Mouse (Mus musculus): ENCODE measurements around the gene Ap2a1. TPM values are rescaled to one million over a fixed set of nuclear protein-coding genes. Genes with fewer than 3 reads are reported as not detected.
"Not testable (repeated sequence)": the region's sequence is repeated elsewhere in the genome, so short reads cannot be mapped to it uniquely, and the experiment has no call there.

Ap2a1 gene
- total RNA-seq, 4 experiments from 2014 or later, result 274 to 323 (median 303) TPM

DNA sequence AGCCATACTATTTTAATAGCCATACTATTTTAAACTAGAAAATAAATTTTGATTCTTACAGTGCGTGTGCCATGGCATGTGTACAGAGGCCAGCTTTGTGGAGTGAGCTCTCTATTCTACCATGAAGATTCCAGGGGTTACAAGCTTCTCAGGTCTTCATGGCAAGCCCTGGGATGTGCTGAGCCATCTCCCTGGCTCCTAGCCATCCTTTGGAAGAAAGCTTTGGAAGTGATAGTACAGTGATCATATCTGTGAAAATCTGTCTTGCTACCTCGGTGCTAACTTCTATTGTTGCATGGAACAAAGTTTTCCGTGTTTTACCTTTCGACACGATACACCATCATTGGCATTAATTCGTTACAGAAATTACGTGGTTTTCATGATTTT, 34.1 kb downstream of the Ap2a1 start:
- no peak for DNase-seq (ENCODE audit: low spot score in 2 of 2)

DNA sequence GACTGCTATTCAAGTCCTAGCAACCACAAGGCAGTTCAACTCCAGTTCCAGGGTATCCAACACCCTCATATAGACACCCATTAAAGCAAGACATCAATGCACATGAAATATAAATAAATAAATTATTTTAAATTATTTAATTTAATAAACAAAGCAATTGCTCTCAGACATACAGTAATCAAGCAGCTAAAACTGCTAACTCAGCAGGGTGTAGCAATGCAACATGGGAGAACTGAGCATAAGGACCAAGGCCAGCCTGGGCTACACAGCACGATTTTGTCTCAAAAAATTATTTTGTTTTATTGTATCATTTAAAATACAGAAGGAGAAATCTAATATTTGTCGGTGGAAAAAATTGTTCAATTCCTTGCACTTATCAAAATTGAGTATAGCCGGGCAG, 35.1 kb downstream of the Ap2a1 start:
- DNase-seq (ENCODE audit: low spot score in 2 of 2), result no peak

DNA sequence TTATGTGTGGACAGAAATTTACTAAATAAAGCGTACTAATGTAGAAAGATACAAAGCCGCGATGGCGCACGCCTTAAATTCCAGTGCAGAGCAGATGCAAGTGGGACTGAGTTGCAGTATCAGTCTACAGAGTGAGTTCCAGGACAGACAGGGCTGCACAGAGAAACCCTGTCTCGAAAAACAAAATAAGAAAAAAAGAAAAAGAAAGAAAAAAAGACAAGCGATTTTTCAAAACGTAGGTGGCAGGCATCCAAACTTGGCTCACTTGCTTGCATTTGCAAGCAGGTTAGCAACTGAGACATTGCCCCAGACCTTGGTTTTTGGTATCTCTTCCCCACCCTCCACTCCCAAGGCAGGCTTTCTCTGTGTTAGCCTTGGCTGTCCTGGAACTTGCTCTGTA, 36.1 kb downstream of the Ap2a1 start:
- no peak for DNase-seq (ENCODE audit: low spot score in 2 of 2)

DNA sequence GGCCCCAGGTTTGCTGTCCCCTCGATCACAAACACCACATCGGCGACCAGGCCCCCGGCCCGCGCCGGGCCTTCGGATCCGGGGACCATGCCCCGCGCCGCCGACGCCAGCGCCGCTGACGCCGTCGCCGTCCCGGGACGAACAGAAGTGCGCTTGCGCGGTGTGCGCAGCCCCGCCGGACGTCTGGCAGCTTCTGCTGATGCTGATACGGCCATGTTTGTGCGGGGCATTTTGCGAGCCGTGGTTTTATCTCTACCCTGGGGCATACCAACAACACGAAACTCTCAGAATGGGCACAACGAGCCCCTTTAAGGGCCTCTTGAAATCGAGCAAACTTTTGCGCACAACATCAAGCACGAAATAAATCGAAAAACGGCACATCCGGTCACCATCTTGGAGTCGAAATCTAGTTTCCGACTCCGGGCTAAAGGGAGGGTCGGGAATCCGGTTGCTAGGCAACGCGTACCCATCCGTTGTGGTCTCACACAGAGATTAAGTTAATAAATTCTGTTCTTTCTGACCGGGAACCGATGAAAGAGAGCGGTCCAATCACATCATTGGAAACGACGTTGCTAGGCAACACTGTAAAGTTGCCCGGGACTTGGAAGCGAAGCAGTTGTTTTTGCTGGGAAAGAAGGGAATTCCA, 36.9 kb downstream of the Ap2a1 start, which contains the start of gene Med25:
Gene Med25 (minus strand): TSS at position 437 of the 646 bp plus-strand sequence.
- peak; percentile 96 to 97 for DNase-seq (ENCODE audit: low spot score in 2 of 2)

DNA sequence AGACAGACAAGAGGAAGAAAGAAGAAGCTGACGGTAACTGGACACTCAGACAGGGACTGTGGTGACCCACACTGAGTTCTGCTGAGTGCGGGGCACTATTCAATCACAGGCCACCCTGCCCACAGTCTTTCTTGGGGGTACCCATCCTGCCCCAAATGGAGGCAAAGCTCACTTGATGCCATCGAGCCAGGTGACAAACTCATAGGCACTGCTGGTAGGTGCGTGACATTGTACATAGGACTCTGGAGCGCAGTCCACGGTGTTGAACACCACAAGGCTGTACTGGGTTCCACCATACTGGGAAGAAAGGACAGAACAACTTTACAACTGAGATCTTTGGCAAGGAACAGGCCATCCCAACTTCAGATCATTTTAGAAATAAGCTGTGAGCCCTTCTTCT, 37.7 kb downstream of the Ap2a1 start:
- no peak for DNase-seq (ENCODE audit: low spot score in 2 of 2)

DNA sequence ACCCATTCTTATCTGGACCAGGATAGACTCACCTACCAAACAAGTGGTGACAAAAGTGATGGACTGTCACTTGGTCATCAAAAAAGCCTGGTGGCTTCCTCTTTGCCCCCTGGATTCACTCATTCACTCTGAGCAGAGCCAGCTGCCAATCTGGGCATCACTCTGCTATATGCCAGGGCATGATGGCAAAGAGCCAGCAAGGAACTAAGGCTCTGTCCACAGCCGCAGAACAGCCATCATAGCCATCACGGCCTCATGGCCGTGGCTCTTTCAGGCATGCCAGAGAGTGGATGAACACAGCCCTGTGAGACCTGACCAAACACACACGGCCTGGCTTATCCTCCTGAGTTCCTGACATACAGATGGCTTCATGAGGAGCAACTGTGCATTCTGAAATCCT, 38.6 kb downstream of the Ap2a1 start:
- no peak for DNase-seq (ENCODE audit: low spot score in 2 of 2)

DNA sequence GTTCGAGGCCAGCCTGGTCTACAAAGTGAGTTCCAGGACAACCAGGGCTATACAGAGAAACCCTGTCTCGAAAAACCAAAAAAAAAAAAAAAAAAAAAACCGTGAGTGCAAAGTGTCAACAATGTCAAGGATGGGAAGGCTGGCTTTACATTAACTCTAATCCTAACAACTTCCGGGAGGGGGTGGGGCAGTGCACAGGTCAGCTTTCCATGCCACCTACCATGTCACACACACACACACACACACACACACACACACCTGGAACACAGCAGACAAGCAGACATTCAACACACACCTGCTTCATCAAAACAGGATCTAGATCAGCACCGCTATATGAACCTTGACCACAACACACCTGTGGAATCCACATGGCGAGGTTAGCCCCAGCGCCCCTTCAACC, 39.1 kb downstream of the Ap2a1 start:
- no peak for DNase-seq (ENCODE audit: low spot score in 2 of 2)

DNA sequence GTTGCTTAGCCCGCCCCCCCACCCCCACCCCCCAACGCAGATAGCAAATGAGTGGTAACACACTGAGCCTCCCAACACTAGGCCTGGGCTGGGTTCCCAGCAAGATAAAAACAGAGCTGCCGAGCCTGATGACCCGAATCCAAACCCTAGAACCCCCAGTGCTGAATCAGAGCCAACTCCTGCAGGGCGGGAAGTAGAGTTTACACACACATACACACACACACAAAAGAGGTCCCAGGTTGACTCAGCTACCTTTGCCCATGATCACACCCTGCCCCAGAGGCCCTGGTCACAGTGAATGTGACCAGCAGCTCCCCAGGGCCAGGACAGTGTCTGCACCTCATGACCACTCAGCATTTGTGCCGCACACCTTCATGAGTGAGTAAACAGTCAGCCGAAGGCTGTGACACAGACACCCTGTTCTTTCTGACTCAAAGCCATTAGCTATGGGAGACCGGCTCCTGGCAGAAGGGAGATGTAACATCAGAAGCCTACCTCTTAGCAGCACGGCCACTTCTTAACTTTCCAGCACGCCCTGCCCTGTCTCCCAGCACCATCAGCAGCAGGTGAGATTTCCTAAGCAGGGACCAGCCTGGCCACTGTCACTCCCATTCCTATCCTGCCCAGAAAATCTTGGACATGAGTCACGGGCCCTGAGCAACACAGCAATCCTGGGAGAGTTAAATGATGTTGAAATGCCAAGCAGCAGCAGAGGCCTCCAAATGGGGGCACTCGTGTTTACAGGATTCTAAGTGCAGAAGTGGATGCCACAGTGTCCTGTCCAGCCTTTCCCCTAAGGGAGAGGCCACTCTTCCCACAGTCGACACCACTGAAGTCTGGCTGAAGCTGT, 40.8 kb downstream of the Ap2a1 start:
- DNase-seq (ENCODE audit: low spot score in 2 of 2), result no peak

DNA sequence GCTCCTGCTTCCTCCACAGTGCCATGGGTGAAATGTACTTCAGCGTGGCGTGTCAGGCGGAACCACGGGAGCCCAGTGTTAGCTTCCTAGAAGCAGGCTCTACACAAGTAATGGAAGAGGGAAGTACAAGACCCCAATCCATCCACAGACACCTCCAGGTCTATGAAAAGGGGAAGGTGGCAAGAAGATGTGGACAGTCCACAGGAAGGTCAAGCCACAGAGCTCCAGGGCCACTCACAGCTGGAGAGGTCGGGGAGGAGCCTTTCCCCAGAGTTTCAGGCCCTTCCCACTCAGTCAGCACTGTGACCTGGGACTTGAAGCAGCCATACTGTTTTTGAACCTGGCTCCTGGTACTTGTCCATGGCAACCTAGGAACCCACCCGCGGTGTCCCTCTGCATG, 42.3 kb downstream of the Ap2a1 start:
- no peak for DNase-seq (ENCODE audit: low spot score in 2 of 2)

DNA sequence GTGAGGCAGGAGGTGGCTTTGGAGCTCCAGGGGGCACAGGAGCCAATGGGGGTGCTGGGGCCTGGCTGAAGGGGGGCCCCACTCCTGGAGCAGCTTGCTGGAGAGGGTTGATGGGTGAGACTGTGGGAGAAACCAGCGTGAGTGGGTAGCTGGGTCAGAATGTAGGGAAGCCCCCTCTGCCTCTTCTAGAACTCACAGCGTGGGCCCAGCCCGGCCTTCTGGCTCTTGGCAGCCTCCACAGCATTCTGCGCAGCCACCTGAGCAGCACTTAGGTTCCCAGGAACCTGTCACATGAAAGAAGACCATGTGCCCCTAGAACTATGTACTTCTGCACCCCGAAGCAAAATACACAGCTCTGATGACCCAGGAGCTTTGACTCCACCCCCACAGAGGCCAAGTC, 44.7 kb downstream of the Ap2a1 start:
- DNase-seq (ENCODE audit: low spot score in 2 of 2), result no peak

DNA sequence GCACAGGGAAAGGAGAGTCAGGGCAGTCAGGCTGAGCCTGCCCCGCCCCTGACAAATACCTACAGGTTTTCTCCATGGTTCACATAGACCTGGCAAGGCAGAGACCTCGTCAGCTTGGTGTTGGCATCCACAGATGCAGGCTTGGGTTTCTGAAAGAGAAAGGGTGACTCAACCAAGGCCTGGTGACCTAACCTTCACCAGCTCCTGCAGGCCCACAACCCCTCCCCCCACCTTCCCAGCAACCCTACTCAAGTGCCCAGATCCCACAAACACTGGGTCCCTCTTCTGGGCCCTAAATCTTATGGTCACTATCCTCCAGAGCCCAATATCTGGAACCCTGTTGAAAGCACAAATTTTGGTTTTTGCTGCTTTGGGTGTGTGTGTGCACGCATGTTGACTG, 46.3 kb downstream of the Ap2a1 start:
- DNase-seq (ENCODE audit: low spot score in 2 of 2), result no peak

DNA sequence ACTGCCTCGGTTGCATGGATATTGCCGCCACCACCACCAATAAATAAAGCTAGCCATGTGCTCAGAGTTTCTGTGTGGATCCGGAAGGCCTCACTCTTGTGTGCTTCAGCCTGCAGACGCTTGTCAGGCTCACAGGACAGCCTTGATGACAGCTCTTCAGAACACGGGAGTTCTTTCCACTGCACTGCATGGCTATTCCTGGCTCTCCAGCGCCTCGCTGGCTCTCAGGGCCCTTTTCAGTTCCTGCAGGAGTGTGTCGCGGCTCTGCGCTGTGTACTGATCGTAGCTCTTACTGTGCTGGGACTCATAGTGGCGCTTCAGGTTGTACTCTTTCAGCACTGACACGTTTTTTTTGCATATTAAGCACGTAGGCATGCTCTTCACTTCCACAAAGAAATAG, 51.5 kb downstream of the Ap2a1 start:
- no peak for DNase-seq (ENCODE audit: low spot score in 2 of 2)

DNA sequence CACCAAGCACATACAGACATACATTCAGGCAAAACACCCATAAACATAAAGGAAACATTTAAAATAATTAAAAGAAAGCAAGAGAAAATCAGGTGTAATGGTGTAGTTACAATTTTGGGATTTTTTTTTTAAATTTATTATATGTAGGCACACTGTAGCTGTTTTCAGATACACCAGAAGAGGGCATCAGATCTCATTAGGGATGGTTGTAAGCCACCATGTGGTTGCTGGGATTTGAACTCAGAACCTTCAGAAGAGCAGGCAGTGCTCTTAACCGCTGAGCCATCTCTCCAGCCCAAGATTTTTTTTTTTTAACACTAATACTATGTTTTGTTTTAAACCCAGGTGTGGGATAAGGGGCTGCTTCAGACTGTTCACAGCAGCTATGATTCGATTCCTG, 57.5 kb downstream of the Ap2a1 start:
- DNase-seq (ENCODE audit: low spot score in 2 of 2), result not testable (repeated sequence)

DNA sequence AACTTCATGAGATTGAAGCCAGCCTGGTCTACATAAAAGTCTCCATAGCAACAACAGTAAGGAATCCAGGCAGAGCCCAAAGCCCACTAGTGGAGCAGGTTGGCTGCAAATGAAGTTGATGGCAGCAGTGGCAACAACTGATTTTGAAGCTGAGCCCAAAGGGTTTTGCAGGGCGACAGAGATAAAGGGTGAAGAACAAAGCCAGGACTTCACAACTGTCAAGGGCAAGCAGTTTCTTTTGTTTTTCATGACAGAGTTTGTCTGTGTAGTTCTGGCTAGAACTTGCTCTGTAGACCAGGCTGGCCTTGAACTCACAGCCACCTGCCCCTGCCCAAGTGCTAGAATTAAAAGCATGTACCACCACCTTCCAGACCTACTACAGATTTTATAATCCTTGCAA, 58.1 kb downstream of the Ap2a1 start:
- no peak for DNase-seq (ENCODE audit: low spot score in 2 of 2)

DNA sequence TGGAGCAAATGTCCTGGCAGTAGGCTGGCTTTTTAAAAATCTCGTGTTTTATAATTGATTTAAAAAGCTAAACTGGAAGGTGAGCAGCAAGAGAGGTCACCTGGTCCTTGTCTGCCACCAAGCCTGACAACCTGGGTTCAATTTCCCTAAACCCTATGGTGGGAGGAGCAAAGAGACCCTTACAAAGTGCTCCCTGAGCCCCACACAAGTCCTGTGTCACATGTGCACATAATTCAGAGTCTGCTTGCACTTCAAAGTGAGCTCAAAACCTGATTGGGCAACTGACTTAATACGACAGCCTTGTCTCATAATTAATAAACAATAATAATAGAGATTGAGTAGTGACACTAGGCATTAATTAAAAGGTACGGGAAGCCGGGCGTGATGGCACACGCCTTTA, 58.7 kb downstream of the Ap2a1 start:
- no peak for DNase-seq (ENCODE audit: low spot score in 2 of 2)

DNA sequence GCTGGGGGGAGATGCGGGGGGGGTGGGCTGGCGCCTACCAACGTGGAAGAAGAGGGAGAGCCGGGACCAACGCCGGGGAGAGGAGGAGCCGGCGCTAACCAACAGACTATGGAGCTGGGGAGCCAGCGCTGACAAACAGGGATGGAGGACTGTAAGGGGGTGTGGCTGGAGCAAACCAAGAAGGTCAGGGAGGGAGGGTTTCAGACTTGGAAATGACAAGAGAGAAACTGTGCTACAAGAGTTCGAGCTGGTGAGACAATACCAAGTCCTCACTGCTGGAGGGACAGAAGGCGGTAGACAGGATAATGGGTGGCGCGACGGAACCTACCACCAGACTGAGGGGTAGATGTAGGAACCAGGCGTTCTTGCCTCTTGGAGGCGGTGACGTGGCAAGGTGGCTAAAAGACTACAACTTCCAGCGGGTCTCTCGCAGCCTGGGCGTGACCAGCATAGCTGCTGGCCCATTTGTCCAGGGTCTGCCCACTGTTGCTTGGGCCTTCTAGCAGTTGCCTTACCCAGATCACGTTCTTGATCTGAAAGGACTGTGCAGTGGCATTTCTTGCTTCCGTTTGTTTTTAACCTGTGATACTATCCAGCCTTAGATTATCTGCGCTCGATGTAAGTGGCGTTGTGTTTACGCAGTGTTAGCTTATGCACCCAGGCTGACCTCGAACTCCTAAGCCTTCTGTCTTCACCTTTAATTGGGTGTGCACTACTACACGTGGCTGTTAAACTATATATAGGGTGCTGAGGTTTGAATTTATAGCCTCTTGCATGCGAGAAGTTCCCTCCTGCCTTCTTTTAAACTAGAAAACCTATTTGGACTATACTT, 59.4 kb downstream of the Ap2a1 start, which contains the start of gene Ptov1:
Gene Ptov1 (minus strand): TSS at position 92 of the 832 bp plus-strand sequence.
- peak; percentile 96 to 98 for DNase-seq (ENCODE audit: low spot score in 2 of 2)

DNA sequence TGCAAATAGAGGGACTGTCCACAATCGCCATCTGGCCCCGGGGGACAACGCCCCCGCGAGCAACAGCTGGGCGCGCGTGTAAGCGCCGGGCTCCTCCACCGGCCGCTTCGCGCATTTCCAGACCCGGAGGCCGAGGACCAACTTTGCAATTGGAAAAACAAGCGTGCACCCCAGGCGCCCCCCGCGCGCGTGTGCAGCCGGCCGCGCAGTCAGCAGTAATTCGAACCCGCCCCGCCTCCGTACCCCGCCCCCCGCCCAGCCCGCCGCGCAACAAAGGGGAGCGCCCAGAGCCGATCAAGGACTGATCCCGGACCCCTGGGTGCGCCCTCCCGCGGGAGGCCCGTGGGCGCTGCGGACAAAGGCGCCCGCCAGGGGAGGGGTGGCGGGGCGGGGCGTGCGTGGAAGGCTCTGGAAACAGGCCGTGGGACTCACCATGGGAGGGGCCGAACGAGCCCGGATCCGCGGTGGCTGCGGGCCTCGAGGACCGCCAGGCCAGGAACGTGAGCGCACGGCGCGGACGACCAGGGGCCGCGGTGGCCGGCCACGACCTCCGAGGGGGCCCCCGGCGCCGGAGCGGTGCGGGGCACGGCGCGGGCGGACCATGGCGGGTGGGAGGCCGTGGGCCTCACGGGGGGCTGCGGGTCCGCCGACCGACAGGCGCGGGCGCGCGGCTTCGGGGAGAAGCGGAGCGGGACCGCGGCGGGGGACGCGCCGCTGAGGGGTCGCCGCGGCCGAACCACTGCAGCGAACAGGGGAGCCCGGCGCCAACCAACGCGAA, 60.2 kb downstream of the Ap2a1 start:
- DNase-seq (ENCODE audit: low spot score in 2 of 2), result no peak

DNA sequence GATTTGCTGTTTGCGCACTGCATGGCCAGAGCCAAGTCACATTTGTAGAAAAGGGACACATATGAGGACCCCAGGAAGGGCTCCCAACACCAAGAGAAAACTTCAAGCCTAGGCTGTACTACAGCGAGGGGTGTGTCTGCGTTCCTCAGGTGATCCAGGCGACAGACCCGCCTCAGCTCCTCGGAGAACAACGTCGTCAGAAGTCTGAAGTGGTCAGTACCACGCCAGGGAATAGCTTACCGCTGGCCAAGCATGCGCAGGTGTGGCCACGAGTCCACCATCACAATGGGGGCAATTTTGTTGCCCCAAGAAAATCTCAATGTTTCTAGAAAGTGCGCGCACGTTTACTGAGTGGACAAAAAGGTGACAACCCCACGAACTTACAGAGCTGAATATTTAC, 60.8 kb downstream of the Ap2a1 start:
- no peak for DNase-seq (ENCODE audit: low spot score in 2 of 2)

DNA sequence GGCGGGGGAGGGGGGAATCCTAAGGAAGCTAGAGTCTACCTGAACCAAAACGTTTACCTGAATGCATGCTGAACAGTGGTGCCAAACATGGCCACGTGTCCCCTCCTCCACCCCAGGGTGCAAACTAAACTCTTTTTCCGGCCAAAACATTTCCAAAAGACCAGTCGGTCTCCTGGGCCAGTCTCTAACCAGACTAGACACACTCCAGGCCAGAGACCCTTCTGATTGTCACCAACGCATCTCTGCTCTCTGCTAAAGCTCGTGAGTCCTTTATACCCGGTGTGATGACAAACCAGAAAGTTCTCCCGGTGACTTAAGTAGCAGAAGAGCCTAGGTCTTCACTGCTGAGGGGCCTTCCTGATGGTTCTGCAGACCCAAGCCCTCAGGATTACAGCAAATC, 61.5 kb downstream of the Ap2a1 start:
- DNase-seq (ENCODE audit: low spot score in 2 of 2), result no peak

DNA sequence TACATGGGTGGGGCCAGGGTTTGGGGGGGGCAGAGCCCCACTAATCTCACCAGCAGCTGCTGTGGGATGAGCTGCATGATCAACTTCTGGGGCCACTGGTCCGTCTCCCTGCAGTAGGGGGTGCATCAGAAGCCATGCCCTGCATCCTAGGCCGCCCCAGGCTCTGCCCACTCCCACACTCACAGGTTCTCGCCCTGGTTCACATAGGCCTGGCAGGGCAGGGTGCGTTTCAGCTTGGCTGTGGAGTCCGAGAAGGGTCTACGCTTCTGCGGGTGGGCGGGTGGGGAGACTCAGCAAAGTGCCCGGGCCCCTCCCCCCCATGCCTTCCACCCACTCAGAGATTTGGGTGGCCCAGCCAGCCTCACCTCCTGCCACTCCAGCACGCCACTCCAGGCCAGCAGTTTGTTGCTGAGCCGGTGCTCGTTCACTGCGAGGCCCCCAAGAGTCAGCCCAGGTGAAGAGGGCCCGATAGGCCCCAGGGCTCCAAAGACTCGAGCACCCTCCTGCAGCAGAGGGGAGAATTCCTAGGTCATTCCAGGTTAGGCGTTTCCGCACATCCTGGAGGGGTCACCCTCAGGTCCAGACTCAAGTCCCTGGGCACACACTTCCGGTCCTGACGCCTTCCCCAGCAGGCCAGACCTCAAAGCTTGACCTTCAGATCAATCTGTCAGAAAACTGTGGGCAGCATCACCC, 62.1 kb downstream of the Ap2a1 start:
- no peak for DNase-seq (ENCODE audit: low spot score in 2 of 2)
